Mouse (Mus musculus): ENCODE measurements around the gene Ngdn.

- TF ChIP-seq HCFC1 (IDR thresholded peaks at IDR 0.05; ENCODE audit: borderline replicate concordance, insufficient read depth, low read length) (no peak), MAFK (IDR thresholded peaks at IDR 0.05; ENCODE audit: insufficient read depth, low read depth, low read length) (no peak)
Measured at GRCm38 (mm10) chr14:55007120-55007908, 7.9 kb upstream of the Ngdn start.
